Mouse (Mus musculus): ENCODE measurements around the gene Tnfsf14. TPM values are rescaled to one million over a fixed set of nuclear protein-coding genes. Genes with fewer than 3 reads are reported as not detected.

Tnfsf14 gene
- polyA plus RNA-seq, 1 experiment from 2014 or later: 1.7 TPM

Other genes starting within 250 kb of the Tnfsf14 start
- gene Acer1, start 212.1 kb downstream of the Tnfsf14 start, polyA plus RNA-seq (2018): not detected in 3 replicates
- gene Clpp, start 203.9 kb downstream of the Tnfsf14 start, polyA plus RNA-seq (2018): 20.0 to 37.4 TPM (median 21.4 TPM) in 3 replicates
- gene Alkbh7, start 196.8 kb downstream of the Tnfsf14 start, polyA plus RNA-seq (2018): 3.6 to 20.7 TPM (median 11.8 TPM) in 3 replicates
- gene Pspn, start 194.2 kb downstream of the Tnfsf14 start, polyA plus RNA-seq (2018): not detected in 3 replicates
- gene Gtf2f1, start 182.9 kb downstream of the Tnfsf14 start, polyA plus RNA-seq (2018): 63.3 to 154 TPM (median 75.9 TPM) in 3 replicates
- not detected in 3 replicates for gene Gm17949, start 182.7 kb downstream of the Tnfsf14 start, polyA plus RNA-seq (2018)
- 33.8 to 48.2 TPM (median 45.0 TPM) in 3 replicates for gene Khsrp, start 162.7 kb downstream of the Tnfsf14 start, polyA plus RNA-seq (2018)
- not detected in 3 replicates for gene Slc25a41, start 152.5 kb downstream of the Tnfsf14 start, polyA plus RNA-seq (2018)
- not detected in 3 replicates for gene Crb3, start 135.1 kb downstream of the Tnfsf14 start, polyA plus RNA-seq (2018)
- 4.0 to 8.6 TPM (median 6.8 TPM) in 3 replicates for gene Slc25a23, start 134.3 kb downstream of the Tnfsf14 start, polyA plus RNA-seq (2018)
- gene Dennd1c, start 115.7 kb downstream of the Tnfsf14 start, polyA plus RNA-seq (2018): 14.1 to 26.5 TPM (median 15.7 TPM) in 3 replicates
- 0.15 to 0.36 TPM (median 0.27 TPM) in 3 replicates for gene Tubb4a, start 106.4 kb downstream of the Tnfsf14 start, polyA plus RNA-seq (2018)
- gene Tnfsf9, start 88.9 kb downstream of the Tnfsf14 start, polyA plus RNA-seq (2018): 2.6 to 9.9 TPM (median 7.6 TPM) in 3 replicates
- gene Cd70, start 44.4 kb downstream of the Tnfsf14 start, polyA plus RNA-seq (2018): not detected in 3 replicates
- gene C3, start 34.0 kb upstream of the Tnfsf14 start, polyA plus RNA-seq (2018): 15.9 to 57.7 TPM (median 40.8 TPM) in 3 replicates
- gene Gpr108, start 54.3 kb upstream of the Tnfsf14 start, polyA plus RNA-seq (2018): 44.3 to 68.7 TPM (median 50.3 TPM) in 3 replicates
- 16.5 to 20.2 TPM (median 17.0 TPM) in 3 replicates for gene Trip10, start 55.3 kb upstream of the Tnfsf14 start, polyA plus RNA-seq (2018)
- 91.4 to 144 TPM (median 106 TPM) in 3 replicates for gene Vav1, start 84.9 kb upstream of the Tnfsf14 start, polyA plus RNA-seq (2018)
- 496 to 766 TPM (median 742 TPM) in 3 replicates for gene Adgre1, start 164.5 kb upstream of the Tnfsf14 start, polyA plus RNA-seq (2018)

Measured in macrophage (primary cell).